Mouse (Mus musculus): ENCODE data around the gene Pdk4. TPM values are rescaled to one million over a fixed set of nuclear protein-coding genes. Genes with fewer than 3 reads are reported as not detected.

Pdk4 gene
- polyA plus RNA-seq (2016; fragmentation: Nextera tagmentation; extraction: Ambion mirVana) = 1.3 and 2.2 TPM in 2 replicates

DNA sequence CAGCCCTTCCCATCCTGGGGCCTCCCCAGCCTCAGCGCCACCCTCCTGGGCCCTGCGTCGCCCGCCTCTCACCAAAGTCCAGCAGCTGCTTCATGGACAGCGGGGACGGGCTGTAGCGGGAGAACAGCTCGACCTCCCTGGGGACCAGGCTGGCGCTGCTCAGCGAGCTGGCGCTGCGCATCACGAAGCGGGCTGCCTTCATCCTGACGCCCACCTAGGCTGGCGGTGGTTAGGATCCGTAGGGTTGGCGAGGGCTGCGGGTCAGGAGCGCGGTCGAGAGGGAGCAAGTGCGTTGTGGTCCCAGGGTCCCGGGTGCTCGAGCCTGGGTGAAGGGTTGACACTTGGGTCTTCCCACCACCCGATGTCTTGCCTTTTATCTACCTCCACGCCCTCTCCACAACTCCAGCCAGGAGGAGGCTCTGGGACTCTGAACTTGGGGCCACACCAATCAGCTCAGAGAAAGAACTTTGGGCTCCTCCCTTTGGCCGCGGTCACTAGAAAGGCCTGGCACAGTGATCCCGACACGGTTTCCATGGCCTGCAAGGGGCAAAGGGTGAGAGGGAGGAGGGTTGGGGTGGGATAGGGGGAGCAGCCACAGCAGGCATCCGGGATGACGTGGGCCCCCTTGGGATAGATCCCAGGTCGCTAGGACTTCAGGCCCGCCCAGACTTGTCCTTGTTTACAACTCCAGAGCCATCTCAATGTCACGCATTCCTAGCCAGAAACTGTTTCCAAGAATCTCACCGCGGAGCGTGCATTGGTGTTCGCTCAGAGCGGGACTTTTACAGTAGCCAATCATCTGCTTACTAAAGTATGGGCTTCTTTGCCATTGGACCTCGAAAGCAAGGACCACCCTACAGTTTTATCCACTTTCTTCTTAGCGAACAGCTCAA lies at the start of gene Pdk4:
Gene Pdk4, minus strand, starts transcription at position 349 of the 893 bp plus-strand sequence.
- peak; percentile 88 for ATAC-seq (ENCODE audit: low FRiP score)
- Histone ChIP-seq H3K4me2 (peak within 1 kb of the TSS; percentile 95), H3K9me3 (no peaks in the 10 kb centered on the region), H3K4me3 (replicated peaks) (peak within 1 kb of the TSS; percentile 46), H3K36me3 (replicated peaks) (no peaks in the 10 kb centered on the region), H3K27me3 (peaks cover 2% of the 10 kb centered on the region; the same call in 1 of the 2 replicates), H3K4me1 (peaks cover 11% of the 10 kb centered on the region), H3K27ac (no peak within 1 kb of the TSS), H3K9ac (peak within 1 kb of the TSS; percentile 62)
- 2% methylated on average over 43 of the region's 43 CpGs for WGBS

DNA sequence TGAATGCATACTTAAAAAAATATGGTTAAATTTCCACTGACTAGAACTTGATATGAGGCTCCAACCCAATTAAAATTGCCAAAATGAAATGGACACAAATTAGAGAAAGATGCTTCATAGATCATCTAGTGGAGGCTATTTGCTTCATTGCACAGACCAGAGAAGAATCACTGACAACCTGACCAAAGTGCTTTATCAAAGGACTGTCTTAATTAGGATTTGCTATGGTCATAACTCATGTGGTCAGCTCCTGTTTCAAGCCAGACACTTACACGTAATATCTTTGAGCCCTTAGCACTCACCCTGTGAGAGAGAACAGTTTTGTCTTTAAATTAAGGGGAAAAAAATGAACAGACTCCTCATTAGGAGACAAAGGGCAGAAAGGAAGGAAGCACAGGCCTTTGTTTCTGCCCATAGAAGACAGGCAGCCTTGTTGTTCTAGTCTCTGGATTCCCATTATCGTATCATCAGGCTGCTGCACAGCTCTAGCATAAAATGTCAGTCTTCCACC lies 41.8 kb upstream of the Pdk4 start:
- no peak for ATAC-seq (ENCODE audit: low FRiP score)
- H3K36me3 ChIP-seq (replicated peaks) = no peaks in the 10 kb centered on the region
- no peaks in the 10 kb centered on the region for H3K27me3 ChIP-seq

DNA sequence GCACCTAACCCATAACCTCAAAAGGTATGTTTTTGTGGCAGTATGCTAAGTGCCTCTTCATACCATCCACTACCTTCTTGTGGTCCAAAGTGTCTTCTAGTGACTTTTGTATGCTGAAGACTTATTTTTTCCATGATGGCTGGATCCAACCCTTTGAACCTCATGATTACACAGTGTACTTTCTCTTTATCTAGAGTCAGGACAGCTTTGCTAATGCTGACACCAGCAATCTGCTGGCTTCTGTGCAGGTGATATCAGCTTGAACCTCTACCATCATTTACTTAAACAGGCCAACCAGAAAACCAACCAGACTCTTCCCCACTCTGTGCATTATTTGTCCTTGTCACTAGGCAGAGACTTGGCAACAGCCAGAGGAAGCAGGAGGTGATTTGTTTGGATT lies 39.6 kb upstream of the Pdk4 start:
- H3K9ac ChIP-seq = no peak overlapping the region
- H3K27ac ChIP-seq = no peak overlapping the region
- no peaks in the 10 kb centered on the region for H3K9me3 ChIP-seq
- H3K36me3 ChIP-seq (replicated peaks) = no peaks in the 10 kb centered on the region
- no peaks in the 10 kb centered on the region for H3K4me1 ChIP-seq
- ATAC-seq (ENCODE audit: low FRiP score) = no peak
- no peaks in the 10 kb centered on the region for H3K27me3 ChIP-seq
- no peak overlapping the region for H3K4me2 ChIP-seq
- H3K4me3 ChIP-seq (replicated peaks) = no peak overlapping the region

More for the DNA sequence above, 41.8 kb upstream of the Pdk4 start:
- H3K27ac ChIP-seq = no peak overlapping the region
- no peak overlapping the region for H3K9ac ChIP-seq
- 32% methylated on average over 2 of the region's 2 CpGs for WGBS
- H3K4me3 ChIP-seq (replicated peaks) = no peak overlapping the region
- no peak overlapping the region for H3K4me2 ChIP-seq
- no peaks in the 10 kb centered on the region for H3K9me3 ChIP-seq
- no peaks in the 10 kb centered on the region for H3K4me1 ChIP-seq

DNA sequence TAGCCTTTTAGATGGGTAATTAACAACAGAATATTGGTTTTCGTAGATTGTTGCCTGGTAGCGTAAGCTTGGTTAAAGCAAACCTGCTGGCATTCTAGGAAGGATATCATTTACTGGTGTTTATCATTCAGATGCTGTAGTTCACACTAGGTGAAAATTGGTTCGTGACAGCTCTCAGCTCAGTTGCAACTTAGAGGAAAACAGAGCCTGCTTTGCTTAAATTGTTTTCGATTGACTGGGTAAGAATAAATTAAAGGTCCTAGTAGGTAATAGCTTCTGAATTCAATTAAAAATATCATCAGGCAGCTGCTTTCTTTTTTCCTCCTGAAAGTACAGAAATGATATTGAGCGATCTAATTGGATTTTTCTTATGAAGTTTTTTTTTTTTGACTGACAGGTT lies 21.0 kb upstream of the Pdk4 start:
- ATAC-seq (ENCODE audit: low FRiP score) = no peak
- Histone ChIP-seq H3K4me1 (no peaks in the 10 kb centered on the region), H3K27ac (no peak overlapping the region), H3K4me2 (no peak overlapping the region), H3K9ac (no peak overlapping the region), H3K36me3 (replicated peaks) (no peaks in the 10 kb centered on the region), H3K27me3 (no peaks in the 10 kb centered on the region), H3K9me3 (no peaks in the 10 kb centered on the region), H3K4me3 (replicated peaks) (no peak overlapping the region)
- WGBS = 50% methylated on average over 5 of the region's 5 CpGs

DNA sequence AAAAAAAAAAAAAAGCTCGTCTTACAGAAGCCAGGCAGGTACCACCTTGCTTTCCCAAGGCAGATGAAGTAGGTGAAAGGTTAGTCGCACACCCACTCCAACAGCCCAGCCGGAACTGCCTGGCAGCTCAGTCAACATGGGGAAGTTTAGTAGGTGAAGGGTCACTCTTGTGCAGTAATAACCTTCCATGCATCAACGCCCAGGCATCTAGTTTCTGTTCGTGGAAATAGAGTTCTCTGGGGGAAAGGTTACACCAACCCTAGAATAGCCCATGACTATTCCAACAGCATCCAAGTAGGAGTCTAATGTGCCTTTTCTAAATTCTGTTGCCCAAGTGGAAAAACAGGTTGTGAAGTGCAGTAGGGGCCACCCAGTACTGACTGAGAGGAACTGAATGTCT lies 13.6 kb upstream of the Pdk4 start:
- no peak for ATAC-seq (ENCODE audit: low FRiP score)
- no peaks in the 10 kb centered on the region for H3K4me1 ChIP-seq
- H3K4me3 ChIP-seq (replicated peaks) = no peak overlapping the region
- no peak overlapping the region for H3K27ac ChIP-seq
- H3K4me2 ChIP-seq = no peak overlapping the region
- H3K9me3 ChIP-seq = no peaks in the 10 kb centered on the region
- WGBS = 70% methylated on average over 5 of the region's 5 CpGs
- no peak overlapping the region for H3K9ac ChIP-seq
- no peaks in the 10 kb centered on the region for H3K36me3 ChIP-seq (replicated peaks)
- no peaks in the 10 kb centered on the region for H3K27me3 ChIP-seq

DNA sequence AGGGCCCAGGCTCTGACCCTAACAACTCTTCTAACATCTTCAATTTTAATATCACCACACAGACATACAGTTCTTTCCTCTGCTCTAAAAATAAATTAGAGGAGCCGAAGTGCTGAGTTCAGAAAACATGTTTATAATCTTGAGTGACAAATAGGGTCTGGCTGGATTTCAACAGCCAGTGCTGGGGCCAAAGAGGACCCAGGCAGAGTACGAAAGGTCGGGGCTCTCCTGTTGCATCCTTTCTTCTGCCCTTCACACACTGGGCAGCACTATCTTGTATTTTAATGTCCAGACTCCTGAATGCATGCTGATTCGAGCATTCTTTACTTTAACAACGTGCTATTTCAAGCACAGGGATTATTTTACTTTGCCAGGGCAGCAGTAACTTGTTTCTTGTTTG lies 13.2 kb upstream of the Pdk4 start:
- Histone ChIP-seq H3K27me3 (no peaks in the 10 kb centered on the region), H3K9ac (no peak overlapping the region), H3K4me1 (no peaks in the 10 kb centered on the region), H3K4me2 (no peak overlapping the region), H3K4me3 (replicated peaks) (no peak overlapping the region), H3K36me3 (replicated peaks) (no peaks in the 10 kb centered on the region), H3K9me3 (no peaks in the 10 kb centered on the region), H3K27ac (no peak overlapping the region)
- no peak for ATAC-seq (ENCODE audit: low FRiP score)
- WGBS = 73% methylated on average over 5 of the region's 5 CpGs

DNA sequence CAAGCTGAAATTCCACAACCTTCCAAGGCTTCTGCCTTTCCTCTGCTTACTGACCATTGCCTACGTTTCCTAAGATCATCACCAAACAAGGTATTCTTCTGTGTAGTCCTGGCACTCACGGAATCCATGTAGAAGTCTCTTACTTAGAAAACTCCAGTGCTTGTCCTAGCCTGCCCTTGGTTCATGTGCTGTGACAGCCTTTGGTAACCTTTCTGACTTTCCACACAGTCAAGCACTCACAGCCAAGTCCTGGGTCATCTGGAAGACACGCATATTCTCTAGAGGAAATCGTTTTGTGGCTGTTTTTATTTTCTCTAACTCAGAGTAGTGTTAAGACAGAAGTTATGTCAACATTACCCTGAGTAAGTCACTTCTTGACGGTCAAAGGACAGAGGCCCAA lies 11.7 kb upstream of the Pdk4 start:
- Histone ChIP-seq H3K4me1 (no peaks in the 10 kb centered on the region), H3K9ac (no peak overlapping the region), H3K4me2 (no peak overlapping the region), H3K4me3 (replicated peaks) (no peak overlapping the region), H3K36me3 (replicated peaks) (no peaks in the 10 kb centered on the region), H3K27ac (no peak overlapping the region), H3K9me3 (no peaks in the 10 kb centered on the region), H3K27me3 (no peaks in the 10 kb centered on the region)
- ATAC-seq (ENCODE audit: low FRiP score) = no peak
- WGBS = 88% methylated on average over 5 of the region's 5 CpGs

DNA sequence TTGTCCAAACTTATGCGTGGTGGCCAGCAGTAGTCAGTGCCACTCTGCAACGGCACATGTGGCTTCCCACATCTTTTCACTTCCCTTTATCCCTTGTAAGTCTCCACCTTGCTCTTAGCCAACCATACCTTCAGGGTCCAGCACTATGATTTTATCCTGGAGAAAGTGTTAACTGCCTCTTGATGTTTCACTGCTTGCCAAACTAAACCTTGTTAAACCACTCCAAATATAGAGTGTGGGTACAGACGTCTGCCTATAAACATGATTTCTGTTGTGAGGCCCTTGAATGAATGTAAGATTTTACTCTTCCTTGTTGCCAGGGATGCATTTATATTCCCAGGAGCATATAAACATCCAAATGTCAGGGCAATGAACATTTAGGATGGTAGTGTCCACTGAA lies 10.2 kb upstream of the Pdk4 start:
- Histone ChIP-seq H3K4me1 (no peaks in the 10 kb centered on the region), H3K4me2 (no peak overlapping the region), H3K27ac (no peak overlapping the region), H3K9me3 (no peaks in the 10 kb centered on the region), H3K4me3 (replicated peaks) (no peak overlapping the region), H3K27me3 (no peaks in the 10 kb centered on the region), H3K36me3 (replicated peaks) (no peaks in the 10 kb centered on the region), H3K9ac (no peak overlapping the region)
- no peak for ATAC-seq (ENCODE audit: low FRiP score)
- WGBS = 96% methylated on average over 3 of the region's 3 CpGs

DNA sequence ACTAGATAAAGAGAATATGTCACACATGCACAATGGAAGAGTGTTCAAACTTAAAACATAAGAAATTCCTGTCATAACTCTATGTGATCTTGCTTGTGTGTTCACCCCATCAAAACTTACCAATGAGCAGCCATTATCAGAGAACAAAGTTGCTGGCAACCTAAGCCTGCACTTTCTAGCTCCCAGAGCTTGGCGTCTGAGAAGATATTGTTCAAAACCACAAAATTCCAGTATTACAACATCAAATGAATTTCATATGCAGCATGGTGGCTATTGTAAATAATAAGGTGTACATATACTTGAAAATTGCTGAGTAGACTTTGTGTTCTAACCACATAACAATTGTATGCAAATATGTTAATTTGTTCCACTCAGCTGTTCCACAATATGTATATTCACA lies 6.7 kb upstream of the Pdk4 start:
- no peaks in the 10 kb centered on the region for H3K27me3 ChIP-seq
- H3K9me3 ChIP-seq = no peaks in the 10 kb centered on the region
- no peaks in the 10 kb centered on the region for H3K4me1 ChIP-seq
- 91% methylated on average over 1 of the region's 1 CpGs for WGBS
- no peaks in the 10 kb centered on the region for H3K36me3 ChIP-seq (replicated peaks)
- H3K9ac ChIP-seq = no peak overlapping the region
- H3K4me2 ChIP-seq = no peak overlapping the region
- H3K4me3 ChIP-seq (replicated peaks) = no peak overlapping the region
- no peak overlapping the region for H3K27ac ChIP-seq
- ATAC-seq (ENCODE audit: low FRiP score) = no peak

DNA sequence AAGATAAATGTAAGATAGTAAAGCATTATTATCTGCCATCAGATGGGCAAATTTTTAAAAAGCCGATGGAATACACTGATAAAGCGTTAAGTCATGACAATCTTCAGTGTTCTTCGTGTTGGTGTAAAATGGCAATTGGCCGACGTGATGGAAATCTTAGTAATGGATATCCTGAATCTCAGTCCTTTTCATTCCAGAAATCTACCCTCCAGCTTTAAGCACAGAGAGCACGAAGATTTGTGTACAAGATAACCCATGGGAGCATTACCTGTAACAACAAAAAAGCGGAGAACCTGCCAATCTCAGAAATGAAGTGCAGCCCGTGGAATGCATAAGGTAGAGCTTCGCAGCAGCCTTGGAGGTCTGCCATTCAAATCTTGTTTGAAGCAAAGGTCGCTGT lies 5.4 kb upstream of the Pdk4 start:
- Histone ChIP-seq H3K36me3 (replicated peaks) (no peaks in the 10 kb centered on the region), H3K27me3 (no peaks in the 10 kb centered on the region), H3K27ac (no peak overlapping the region), H3K9me3 (no peaks in the 10 kb centered on the region), H3K4me3 (replicated peaks) (no peak overlapping the region), H3K4me1 (0 out of 2 replicates have a peak, but pooled peaks cover 2% of the 10 kb centered on the region), H3K4me2 (no peak overlapping the region), H3K9ac (no peak overlapping the region)
- 93% methylated on average over 10 of the region's 10 CpGs for WGBS
- no peak for ATAC-seq (ENCODE audit: low FRiP score)

DNA sequence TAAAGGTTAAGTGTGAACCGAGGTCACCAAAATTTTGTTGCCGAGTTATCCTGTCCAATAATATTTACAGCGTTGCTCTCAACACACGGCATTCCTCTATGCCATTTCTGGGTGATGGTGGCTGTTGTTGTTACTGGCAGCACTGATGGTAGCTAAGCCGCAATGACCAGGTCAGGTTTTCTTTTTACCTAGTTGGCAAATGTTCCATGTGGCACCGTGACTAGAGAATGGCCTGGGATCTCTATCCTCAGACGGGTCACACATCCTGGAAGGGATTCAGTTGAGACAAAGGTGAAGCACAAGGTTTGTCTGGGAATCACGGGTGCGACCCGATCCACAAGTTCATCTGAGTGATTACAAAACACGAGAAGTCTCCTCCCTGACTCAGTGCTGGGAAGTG lies 2.6 kb upstream of the Pdk4 start:
- Histone ChIP-seq H3K9me3 (no peaks in the 10 kb centered on the region), H3K36me3 (replicated peaks) (no peaks in the 10 kb centered on the region), H3K4me3 (replicated peaks) (no peak overlapping the region), H3K27ac (no peak overlapping the region), H3K27me3 (peaks cover 2% of the 10 kb centered on the region; the same call in 1 of the 2 replicates), H3K9ac (no peak overlapping the region), H3K4me2 (no peak overlapping the region), H3K4me1 (peaks cover 11% of the 10 kb centered on the region)
- 90% methylated on average over 11 of the region's 11 CpGs for WGBS
- ATAC-seq (ENCODE audit: low FRiP score) = no peak

DNA sequence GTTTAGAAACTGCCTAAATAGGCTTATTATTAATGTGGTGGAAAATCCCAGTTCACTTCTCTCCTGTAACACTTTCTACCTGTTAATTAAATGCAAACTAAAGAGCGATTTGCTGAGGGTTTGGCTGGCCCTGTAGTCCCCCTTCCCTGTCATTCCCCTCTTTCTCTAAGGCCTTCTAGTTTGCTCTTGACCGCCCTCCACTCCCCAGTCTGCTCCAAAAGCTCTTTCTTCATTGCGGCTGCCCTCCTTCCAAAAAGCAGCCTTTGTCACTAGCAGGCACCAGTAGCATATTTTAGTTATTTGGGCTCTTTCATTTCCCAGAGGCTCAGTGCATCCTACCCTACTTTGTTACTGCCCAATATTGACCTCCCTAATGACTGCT lies 736 bp upstream of the Pdk4 start:
- H3K4me3 ChIP-seq (replicated peaks) = peak overlapping the region; percentile 46
- no peak overlapping the region for H3K9ac ChIP-seq
- ATAC-seq (ENCODE audit: low FRiP score) = no peak
- 43% methylated on average over 3 of the region's 3 CpGs for WGBS
- no peaks in the 10 kb centered on the region for H3K36me3 ChIP-seq (replicated peaks)
- H3K4me1 ChIP-seq = peaks cover 11% of the 10 kb centered on the region
- H3K9me3 ChIP-seq = no peaks in the 10 kb centered on the region
- H3K4me2 ChIP-seq = peak overlapping the region; percentile 95
- peaks cover 2% of the 10 kb centered on the region; the same call in 1 of the 2 replicates for H3K27me3 ChIP-seq
- H3K27ac ChIP-seq = no peak overlapping the region

DNA sequence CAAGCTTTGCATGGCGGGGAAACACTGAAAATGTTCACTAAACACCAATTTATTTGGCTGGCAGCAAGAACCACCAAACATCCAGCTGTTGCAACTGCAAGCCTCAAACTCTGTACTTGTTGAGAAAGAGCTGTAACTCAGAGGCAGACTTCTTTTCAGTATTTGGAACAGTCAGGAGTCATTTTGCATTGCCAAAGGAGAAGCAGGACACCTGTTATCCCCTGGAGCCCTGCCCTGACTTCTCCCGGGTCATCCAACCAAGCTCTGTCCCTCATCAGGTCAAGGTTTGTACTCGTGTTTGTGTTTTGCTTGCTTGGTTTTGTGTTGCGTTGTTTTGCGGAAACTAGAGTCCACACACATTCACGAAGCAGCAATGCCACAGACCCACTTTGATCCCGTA lies 11.1 kb downstream of the Pdk4 start:
- 94% methylated on average over 7 of the region's 7 CpGs for WGBS

More for the DNA sequence above, 11.1 kb downstream of the Pdk4 start:
- H3K4me2 ChIP-seq = no peak overlapping the region
- H3K27ac ChIP-seq = no peak overlapping the region
- H3K4me3 ChIP-seq (replicated peaks) = no peak overlapping the region
- no peak for ATAC-seq (ENCODE audit: low FRiP score)
- H3K9me3 ChIP-seq = no peaks in the 10 kb centered on the region
- no peaks in the 10 kb centered on the region for H3K4me1 ChIP-seq
- H3K27me3 ChIP-seq = no peaks in the 10 kb centered on the region
- H3K36me3 ChIP-seq (replicated peaks) = no peaks in the 10 kb centered on the region
- H3K9ac ChIP-seq = no peak overlapping the region
